In the genomic region with DNA sequence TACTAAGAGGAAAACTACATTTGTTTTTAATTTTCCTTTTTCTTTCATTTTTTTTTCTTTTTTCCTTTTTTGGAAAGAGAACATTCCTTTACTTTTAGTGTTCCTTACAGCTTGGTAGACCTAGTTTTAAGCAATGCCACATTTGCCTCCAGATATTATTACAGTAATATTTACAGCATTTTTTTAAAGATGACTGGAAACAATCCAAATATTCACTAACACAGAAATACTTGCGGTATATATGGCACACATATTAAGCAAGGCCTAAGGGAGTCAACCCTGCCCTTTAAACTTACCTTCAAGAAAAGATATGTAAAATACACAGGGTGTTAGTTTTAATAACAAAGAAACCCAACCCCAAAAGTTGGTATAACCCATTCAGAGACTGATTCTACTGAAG, we compare ENCODE assay signal across 24 mouse cellular contexts.
DNase-seq lines count a peak whose midpoint lies in the region; ATAC-seq and TF ChIP-seq lines count a peak whose summit lies in the region.
"Had no signal": no experiment of that assay in that cellular context is flagged by ENCODE, and none has a peak within 500 bp of the region (broad histone marks: within the 10 kb centered on the region; RNA-seq: fewer than 3 reads in every experiment).

No protein-coding gene starts in this region.

- H3K4me2 ChIP-seq in limb, embryonic 14.5 days (replicated peaks; ENCODE audit: low read depth, low read length, severe bottlenecking) = no peak overlapping the region
- H3K4me2 ChIP-seq: embryonic facial prominence, embryonic 13.5 days; forebrain, embryonic 12.5 days had no signal

- H3K9ac ChIP-seq in limb, embryonic 14.5 days (ENCODE audit: low read depth, low read length, severe bottlenecking) = no peak overlapping the region
- H3K9ac ChIP-seq: embryonic facial prominence, embryonic 13.5 days; forebrain, embryonic 12.5 days had no signal

- no peaks in the 10 kb centered on the region for H3K36me3 ChIP-seq in limb, embryonic 14.5 days (ENCODE audit: control insufficient read depth, insufficient read depth, low read length)
- H3K36me3 ChIP-seq in limb, embryonic 10.5 days = no peaks in the 10 kb centered on the region
- H3K36me3 ChIP-seq: embryonic facial prominence, embryonic 13.5 days; forebrain, embryonic 10.5 days; forebrain, embryonic 12.5 days; G1E had no signal

- no peak for TF ChIP-seq POLR2A in limb, embryonic 14.5 days (IDR thresholded peaks at IDR 0.05; ENCODE audit: borderline replicate concordance, extremely low read depth, insufficient read depth, insufficient read length)

- H3K9me3 ChIP-seq in limb, embryonic 14.5 days (ENCODE audit: control insufficient read depth, low read length) = no peaks in the 10 kb centered on the region
- H3K9me3 ChIP-seq in limb, embryonic 10.5 days (replicated peaks) = no peaks in the 10 kb centered on the region
- H3K9me3 ChIP-seq: embryonic facial prominence, embryonic 13.5 days; forebrain, embryonic 10.5 days; forebrain, embryonic 12.5 days had no signal

- ATAC-seq in limb, embryonic 14.5 days (ENCODE audit: low FRiP score, low read depth) = no peak
- ATAC-seq: CD4-positive, CD25-positive, alpha-beta regulatory T cell, adult 4 months; forebrain, embryonic 14.5 days; forebrain, embryonic 16.5 days had no signal

- peaks cover 1% of the 10 kb centered on the region; the same call in 1 of the 2 replicates for H3K4me1 ChIP-seq in limb, embryonic 14.5 days (ENCODE audit: control insufficient read depth, insufficient read depth, low read length)
- peaks cover 5% of the 10 kb centered on the region; the same call in 1 of the 2 replicates for H3K4me1 ChIP-seq in limb, embryonic 10.5 days
- H3K4me1 ChIP-seq: forebrain, embryonic 10.5 days; forebrain, embryonic 12.5 days had no signal

- H3K27ac ChIP-seq in limb, embryonic 14.5 days (replicated peaks; ENCODE audit: low read depth, low read length) = no peak overlapping the region
- no peak overlapping the region for H3K27ac ChIP-seq in limb, embryonic 10.5 days
- H3K27ac ChIP-seq: embryonic facial prominence, embryonic 13.5 days; forebrain, embryonic 10.5 days; forebrain, embryonic 12.5 days had no signal

- no peaks in the 10 kb centered on the region for H3K27me3 ChIP-seq in limb, embryonic 14.5 days (ENCODE audit: control insufficient read depth, insufficient read depth, low read length)
- no peaks in the 10 kb centered on the region for H3K27me3 ChIP-seq in limb, embryonic 10.5 days (ENCODE audit: low read depth, poor library complexity, severe bottlenecking)
- H3K27me3 ChIP-seq: CH12.LX; embryonic facial prominence, embryonic 13.5 days; forebrain, embryonic 12.5 days had no signal

- H3K4me3 ChIP-seq in limb, embryonic 14.5 days (replicated peaks; ENCODE audit: low read length) = no peak overlapping the region
- H3K4me3 ChIP-seq in limb, embryonic 10.5 days = no peak overlapping the region
- H3K4me3 ChIP-seq: embryonic facial prominence, embryonic 13.5 days; erythroblast, embryonic 14.5 days; forebrain, embryonic 10.5 days; forebrain, embryonic 12.5 days had no signal

- peak; percentile 72 for DNase-seq in limb, embryonic 14.5 days (ENCODE audit: low spot score)
- DNase-seq in limb, embryonic 10.5 days (ENCODE audit: low spot score) = no peak
- peak; percentile 41 for DNase-seq in 3T3-L1 (ENCODE audit: low read depth, low spot score)
- peak; percentile 55 for DNase-seq in NIH3T3 (ENCODE audit: low read depth)
- DNase-seq in cerebellum, adult 18-20 months = no peak
- DNase-seq in right cerebral cortex, postnatal 4 days = no peak
- DNase-seq: adrenal gland, adult 2 months; adrenal gland, postnatal 10 days; adrenal gland, postnatal 25 days; B cell, adult 2 months; cerebellum, adult 11 months; cerebellum, adult 2 months; cerebellum, adult 9-10 months; cerebellum, postnatal 10 days; cerebellum, postnatal 25 days had no signal

- 43% methylated on average over 1 of the region's 1 CpGs for WGBS in limb, embryonic 14.5 days
- WGBS in limb, embryonic 10.5 days = 90% methylated on average over 1 of the region's 1 CpGs

Comparison
In these comparisons a context has a peak if more than half of its experiments do, and no peak if none do; other contexts are left out.
1. DNase-seq: peak in limb, embryonic 14.5 days (single experiment), 3T3-L1 (single experiment) and NIH3T3 (single experiment); none in limb, embryonic 10.5 days (single experiment), cerebellum, adult 18-20 months (0 of 2) and right cerebral cortex, postnatal 4 days (single experiment).